Mouse (Mus musculus) lung, adult 2 months (tissue): ENCODE results near the gene Slc17a3.

ENCODE experiments used
- CTCF ChIP-seq: fragments of 200-500 bp; IDR thresholded peaks from 2 replicates; pipeline ENCODE4 v1.5.1; 2011; ENCODE audit warnings: mild to moderate bottlenecking, low read length, control low read depth; ENCODE audit not compliant: insufficient read depth
- POLR2A ChIP-seq: fragments of 200-500 bp; IDR thresholded peaks from 2 replicates; pipeline ENCODE4 v1.6.1; 2011; ENCODE audit warnings: low read depth, mild to moderate bottlenecking, control low read depth, low read length, borderline replicate concordance; ENCODE audit errors: extremely low read depth

DNA sequence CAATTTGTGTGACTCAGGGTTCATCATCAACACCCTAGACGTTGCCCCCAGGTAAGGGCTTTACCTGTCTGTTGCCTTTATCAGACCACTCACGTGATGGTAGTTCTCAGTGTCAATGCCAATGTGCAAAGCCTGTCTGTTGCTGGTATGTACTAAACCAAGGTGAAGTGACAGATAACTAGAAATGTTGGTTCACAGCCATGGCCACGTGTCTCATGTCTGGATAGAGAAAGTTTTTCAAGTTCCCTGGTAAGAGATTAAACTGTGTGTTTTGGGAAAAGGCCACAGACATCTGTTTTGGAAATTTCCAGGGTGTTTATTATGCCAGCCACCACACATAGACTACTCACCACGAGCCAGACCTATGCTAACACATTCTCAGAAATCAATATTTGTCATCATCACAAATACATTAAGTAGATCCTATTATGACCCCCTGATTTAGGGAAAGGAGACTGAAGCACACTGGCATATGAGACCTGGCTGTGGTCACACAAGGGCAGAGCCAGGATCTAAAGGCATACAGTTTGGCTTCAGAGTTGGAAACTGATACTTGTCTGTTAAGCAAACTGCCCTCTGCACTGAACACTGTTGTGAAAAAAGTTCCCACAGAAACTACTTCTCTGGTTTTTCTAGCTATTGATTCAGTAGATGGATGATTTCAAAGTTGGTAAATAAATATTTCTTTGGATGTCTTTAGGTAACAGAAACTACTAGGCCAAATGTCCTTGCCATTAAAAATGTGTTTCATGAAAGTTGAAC lies 18.9 kb upstream of the Slc17a3 start:
- no peak for TF ChIP-seq CTCF
- TF ChIP-seq POLR2A = no peak
